Mouse (Mus musculus): ENCODE measurements around the gene H2-K1.

H2-K1 gene

DNA sequence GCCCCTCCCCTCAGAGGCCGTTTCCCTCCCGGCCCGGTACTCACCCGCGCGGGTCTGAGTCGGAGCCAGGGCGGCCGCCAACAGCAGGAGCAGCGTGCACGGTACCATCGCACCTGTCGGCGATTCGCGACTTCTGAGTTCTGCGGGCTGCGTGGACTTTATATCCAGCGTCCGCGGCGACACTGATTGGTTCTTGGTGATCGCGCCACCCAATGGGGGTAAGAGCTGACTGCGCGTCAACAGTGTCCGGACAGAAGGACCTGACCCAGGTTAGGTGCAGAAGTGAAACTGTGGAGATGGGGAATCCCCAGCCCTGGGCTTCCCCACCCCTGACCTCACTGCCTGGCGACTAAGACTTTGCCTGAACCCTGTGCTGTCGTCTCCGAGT lies at the start of gene H2-K1:
Gene H2-K1 (minus strand): TSS at position 198 of the 388 bp plus-strand sequence.
- in situ Hi-C loops (cut with MboI, MseI) = no loop called here

DNA sequence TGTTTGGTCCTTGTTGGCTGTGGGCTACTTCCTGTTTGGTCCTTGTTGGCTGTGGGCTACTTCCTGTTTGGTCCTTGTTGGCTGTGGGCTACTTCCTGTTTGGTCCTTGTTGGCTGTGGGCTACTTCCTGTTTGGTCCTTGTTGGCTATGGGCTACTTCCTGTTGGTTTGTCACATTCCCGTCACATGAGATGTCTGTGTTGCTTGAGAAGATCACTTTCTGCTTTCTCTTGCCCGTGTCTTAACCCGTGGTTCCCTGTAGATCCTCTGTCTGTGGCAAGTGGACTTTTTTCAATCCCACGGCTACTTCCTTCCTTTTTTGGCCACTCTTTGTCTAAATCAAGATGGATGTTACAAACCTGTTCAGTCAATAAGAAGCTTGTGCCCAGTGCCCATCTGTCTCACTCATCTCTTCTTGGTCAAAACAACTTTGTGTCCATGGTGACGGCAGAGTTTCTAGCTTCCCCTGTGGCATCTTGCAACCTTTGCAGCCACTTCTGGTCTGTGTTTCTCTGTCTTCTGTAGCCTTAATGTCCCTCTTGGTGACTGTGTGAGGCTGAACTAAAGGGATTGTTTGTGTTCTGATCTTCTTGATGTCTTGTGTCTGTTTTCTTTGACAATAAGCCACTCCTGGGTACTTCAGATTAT lies 47.4 kb upstream of the H2-K1 start:
- in situ Hi-C loops (cut with MboI, MseI) = loop anchor here (25.0 kb wide), 1 partner anchor 790 kb away; the partner anchor contains the start of genes Dxo and Stk19

DNA sequence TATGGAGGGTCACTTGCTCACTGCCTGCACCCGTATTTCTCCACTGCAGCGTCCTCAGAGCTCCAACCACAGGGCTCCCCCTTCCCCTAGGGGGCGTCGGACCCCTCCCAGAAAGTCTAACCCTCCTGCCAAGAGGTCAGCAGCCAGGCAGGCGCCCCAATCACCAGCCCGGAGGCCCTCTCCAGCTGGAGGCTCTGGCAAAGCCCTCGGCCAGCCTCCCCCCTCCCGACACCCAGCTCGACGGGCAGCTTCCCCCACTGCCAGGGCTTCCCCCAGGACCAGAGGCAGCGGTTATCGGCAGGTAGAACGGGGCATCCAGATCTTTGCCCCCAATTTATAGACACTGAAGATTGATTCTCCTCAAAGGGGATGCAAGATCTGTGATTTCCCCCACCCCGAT lies 45.8 kb upstream of the H2-K1 start:
- in situ Hi-C loops (cut with MboI, MseI) = loop anchor here (25.0 kb wide), 1 partner anchor 791 kb away; the partner anchor contains the start of genes Dxo and Stk19

DNA sequence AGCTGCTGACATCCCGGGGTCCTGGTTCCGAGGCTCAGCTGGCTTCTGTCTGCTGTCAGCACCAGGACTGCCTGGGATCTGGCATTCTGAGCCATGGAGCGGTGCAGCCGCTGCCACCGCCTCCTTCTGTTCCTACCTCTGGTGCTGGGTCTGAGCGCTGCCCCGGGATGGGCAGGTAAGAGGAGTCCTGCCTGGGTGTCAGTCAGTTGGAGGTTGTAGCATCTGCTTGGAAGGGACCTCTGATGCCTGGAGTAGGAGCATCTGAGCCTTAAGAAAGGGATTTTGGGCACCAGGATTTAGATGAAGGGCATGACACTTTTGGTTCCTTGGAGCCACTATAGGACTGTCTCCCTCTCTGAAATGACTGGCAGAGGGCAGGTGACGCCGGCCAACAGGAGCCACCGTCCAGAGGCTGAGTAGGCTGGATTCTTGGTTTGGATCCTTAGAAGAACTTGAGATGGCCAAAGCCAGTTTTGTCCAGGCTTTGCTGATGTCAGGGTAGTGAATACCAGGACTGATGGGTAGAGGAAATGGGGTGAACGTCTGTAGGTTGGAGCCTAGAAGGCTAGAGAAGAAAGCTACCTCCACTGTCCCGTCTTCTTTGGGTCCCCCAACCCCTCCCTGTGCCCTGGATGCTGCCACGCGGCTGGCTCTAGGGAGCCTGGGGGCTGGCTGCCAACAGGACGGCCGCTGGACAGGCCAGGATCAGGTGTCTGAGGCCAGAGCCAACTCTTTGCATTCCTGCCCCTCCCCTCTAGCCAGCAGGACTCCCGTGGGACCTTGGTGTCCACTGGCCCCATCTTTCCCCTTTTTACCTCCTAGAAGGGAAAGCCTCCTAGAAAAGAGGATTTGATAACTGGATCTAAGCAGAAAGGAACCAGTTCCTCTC lies 39.7 kb upstream of the H2-K1 start:
- in situ Hi-C loops (cut with MboI, MseI) = loop anchor here (10.0 to 25.0 kb wide), 2 partner anchors 605 to 797 kb away; partner anchors contain the start of genes Atf6b, Dxo, Fkbpl and Stk19

DNA sequence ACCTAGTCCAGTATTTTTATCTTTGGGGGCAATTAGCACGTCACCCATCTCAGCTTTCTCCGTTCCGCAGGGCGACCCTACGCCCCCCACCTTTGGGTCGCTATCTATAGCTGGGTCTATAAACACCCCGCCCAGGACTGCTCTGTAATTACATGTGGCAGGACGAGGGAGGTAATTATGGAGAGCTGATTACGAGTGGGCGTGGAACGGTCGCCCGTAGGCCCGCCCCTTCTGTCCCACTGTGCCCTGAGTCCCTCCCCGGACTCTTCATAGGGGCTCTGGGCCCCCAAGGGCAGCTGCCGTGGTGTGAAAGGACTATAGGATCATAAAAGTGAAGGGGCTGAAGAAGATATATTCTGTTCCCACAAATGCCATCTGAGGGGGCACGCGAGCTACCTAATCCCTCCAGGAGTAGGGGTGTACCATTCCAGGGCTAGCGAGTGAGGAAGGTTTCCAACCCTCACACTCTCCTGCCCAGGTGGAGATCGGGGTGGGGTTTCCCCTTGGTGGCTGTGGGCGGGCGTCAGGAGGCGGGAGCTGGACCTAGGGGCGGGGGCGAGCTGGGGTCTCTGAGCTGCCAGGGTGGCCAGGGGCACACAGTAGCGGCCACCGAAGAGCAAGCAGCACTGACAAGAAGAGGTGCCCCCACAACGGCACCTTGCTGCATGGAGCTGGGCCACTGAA lies 38.9 kb upstream of the H2-K1 start, which contains the start of gene Col11a2:
Gene Col11a2 (plus strand): TSS at position 560 of the 684 bp plus-strand sequence.
- in situ Hi-C loops (cut with MboI, MseI) = loop anchor here (10.0 to 25.0 kb wide), 2 partner anchors 606 to 798 kb away; partner anchors contain the start of genes Atf6b, Dxo, Fkbpl and Stk19

DNA sequence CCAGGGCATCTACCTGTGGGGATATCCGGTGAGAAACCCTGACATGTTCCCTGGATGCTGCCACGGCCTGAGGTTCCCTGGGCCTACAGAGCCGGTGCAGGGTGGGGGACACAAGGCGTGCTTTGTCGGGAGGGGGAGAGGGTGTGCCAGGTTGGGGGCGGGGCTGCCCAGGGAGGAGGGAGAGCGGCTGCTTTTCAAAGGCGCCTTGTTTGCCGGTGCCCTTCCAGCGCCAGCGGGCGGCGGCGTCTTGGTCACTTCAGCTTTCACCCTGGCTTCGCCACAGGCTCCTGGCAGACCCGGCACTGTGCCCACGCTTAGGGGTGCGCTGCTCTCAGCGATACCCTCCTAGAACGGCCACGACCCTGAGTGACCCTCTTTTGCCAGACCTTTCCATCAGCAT lies 38.3 kb upstream of the H2-K1 start:
- in situ Hi-C loops (cut with MboI, MseI) = loop anchor here (10.0 to 25.0 kb wide), 2 partner anchors 606 to 799 kb away; partner anchors contain the start of genes Atf6b, Dxo, Fkbpl and Stk19

DNA sequence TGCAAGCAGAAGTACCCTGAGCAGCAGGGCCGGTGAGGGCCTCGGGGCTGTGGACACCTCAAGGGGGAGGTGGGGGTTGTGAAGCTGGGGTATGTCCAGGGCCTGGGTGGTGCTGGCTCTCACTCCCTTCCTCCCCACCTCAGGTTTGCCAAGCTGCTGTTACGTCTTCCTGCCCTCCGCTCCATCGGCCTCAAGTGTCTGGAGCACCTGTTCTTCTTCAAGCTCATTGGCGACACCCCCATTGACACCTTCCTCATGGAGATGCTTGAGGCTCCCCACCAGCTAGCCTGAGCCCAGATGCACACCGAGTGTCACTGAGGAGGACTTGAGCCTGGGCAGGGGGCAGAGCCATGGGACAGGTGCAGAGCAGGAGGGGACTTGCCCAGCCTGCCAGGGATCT lies 37.1 kb upstream of the H2-K1 start:
- in situ Hi-C loops (cut with MboI, MseI) = loop anchor here (10.0 to 25.0 kb wide), 2 partner anchors 608 to 800 kb away; partner anchors contain the start of genes Atf6b, Dxo, Fkbpl and Stk19

DNA sequence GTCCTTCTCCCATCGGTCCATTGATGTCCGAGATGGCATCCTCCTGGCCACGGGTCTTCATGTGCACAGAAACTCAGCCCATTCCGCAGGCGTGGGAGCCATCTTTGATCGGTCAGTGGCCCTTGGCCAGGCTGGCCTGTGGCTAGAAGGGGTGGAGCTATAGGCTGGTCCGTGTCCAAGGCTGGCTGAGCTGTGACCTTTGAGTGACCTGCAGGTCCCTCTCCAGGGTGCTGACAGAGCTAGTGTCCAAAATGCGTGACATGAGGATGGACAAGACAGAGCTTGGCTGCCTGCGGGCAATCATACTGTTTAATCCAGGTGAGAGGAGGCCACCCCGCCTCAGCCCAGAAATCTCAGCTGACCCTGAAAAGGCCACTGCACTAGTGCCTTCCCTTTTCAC lies 36.5 kb upstream of the H2-K1 start:
- in situ Hi-C loops (cut with MboI, MseI) = loop anchor here (10.0 to 25.0 kb wide), 2 partner anchors 608 to 801 kb away; partner anchors contain the start of genes Atf6b, Dxo, Fkbpl and Stk19

DNA sequence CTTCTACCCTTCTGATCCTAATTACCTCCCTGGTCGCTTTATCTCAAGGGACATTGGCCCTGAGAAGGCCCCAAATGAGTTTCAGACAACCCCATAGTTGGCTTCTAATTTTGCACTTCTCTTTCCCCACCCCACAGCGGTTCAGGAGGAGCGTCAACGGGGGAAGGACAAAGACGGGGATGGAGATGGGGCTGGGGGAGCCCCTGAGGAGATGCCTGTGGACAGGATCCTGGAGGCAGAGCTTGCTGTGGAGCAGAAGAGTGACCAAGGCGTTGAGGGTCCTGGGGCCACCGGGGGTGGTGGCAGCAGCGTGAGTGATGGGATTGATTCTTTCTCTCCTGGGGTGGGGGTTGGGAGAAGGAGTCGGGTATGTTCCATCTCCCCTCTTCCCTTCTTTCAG lies 35.4 kb upstream of the H2-K1 start:
- in situ Hi-C loops (cut with MboI, MseI) = loop anchor here (10.0 to 25.0 kb wide), 2 partner anchors 609 to 802 kb away; partner anchors contain the start of genes Atf6b, Dxo, Fkbpl and Stk19

DNA sequence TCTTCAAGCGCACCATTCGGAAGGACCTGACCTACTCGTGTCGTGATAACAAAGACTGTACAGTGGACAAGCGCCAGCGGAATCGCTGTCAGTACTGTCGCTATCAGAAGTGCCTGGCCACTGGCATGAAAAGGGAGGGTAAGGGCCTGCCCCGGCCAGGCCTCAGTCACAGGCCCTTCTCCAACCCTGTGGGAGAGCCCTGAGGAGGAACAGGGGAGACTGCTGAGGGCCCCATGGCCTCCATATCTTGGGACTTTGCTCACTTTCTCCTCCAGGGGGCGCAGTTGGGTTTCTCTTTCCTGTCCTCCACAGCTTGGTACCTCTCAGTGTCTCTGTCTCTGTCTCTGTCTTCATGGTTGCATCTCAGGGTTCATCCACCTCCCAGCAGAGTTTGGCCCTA lies 33.9 kb upstream of the H2-K1 start:
- in situ Hi-C loops (cut with MboI, MseI) = loop anchor here (10.0 to 25.0 kb wide), 2 partner anchors 611 to 803 kb away; partner anchors contain the start of genes Atf6b, Dxo, Fkbpl and Stk19

DNA sequence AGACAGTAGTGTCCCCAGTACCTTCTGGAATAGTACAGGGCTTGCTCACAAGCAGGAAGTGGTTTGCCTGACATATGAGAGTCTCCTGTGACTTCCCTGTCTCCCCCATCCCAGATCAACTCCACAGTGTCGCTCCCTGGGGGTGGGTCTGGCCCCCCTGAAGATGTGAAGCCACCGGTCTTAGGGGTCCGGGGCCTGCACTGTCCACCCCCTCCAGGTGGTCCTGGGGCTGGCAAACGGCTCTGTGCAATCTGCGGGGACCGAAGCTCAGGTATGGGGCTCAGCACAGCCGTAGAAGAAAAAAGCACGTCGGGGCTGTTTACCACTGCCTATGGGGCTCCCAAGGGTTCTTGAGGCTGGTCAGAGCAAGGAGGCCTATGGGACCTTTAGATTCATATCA lies 33.3 kb upstream of the H2-K1 start:
- in situ Hi-C loops (cut with MboI, MseI) = loop anchor here (10.0 to 25.0 kb wide), 2 partner anchors 611 to 804 kb away; partner anchors contain the start of genes Atf6b, Dxo, Fkbpl and Stk19

DNA sequence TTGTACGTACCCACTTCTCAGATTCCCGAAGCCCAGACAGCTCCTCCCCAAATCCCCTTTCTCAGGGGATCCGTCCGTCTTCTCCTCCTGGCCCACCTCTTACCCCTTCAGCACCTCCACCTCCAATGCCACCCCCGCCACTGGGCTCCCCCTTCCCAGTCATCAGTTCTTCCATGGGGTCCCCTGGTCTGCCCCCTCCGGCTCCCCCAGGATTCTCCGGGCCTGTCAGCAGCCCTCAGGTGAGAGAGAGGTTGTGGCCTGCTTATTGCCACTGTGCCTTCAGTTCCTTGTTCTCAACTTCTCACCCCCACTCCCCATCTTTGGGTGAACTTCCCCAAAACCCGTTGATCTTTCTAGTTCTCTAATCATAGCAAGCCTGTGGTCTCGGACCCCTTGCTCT lies 32.7 kb upstream of the H2-K1 start:
- in situ Hi-C loops (cut with MboI, MseI) = loop anchor here (10.0 to 25.0 kb wide), 2 partner anchors 612 to 804 kb away; partner anchors contain the start of genes Atf6b, Dxo, Fkbpl and Stk19

DNA sequence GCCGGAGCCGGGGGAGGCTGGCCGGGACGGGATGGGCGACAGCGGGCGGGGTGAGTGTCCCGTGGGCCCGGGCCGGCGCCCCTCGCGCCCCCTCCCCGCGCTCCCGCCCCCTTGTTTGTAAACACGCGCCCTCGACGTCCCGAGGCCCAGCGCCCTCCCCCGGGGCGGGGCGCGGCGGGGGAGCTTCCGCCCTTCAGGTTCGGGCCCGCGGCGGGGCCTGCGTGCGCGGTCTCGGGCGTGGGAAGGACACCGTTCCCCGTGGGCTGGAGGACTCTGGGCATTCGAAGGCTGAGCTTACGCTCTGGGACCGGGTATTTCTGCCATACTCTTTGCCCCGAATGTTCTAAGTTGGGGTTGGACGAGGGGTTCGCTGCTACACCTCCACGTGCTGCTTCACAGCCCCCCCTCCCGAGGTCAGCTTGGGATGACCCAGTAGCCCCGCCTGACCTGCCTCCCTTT lies 32.1 kb upstream of the H2-K1 start:
- in situ Hi-C loops (cut with MboI, MseI) = loop anchor here (10.0 to 25.0 kb wide), 2 partner anchors 613 to 805 kb away; partner anchors contain the start of genes Atf6b, Dxo, Fkbpl and Stk19

DNA sequence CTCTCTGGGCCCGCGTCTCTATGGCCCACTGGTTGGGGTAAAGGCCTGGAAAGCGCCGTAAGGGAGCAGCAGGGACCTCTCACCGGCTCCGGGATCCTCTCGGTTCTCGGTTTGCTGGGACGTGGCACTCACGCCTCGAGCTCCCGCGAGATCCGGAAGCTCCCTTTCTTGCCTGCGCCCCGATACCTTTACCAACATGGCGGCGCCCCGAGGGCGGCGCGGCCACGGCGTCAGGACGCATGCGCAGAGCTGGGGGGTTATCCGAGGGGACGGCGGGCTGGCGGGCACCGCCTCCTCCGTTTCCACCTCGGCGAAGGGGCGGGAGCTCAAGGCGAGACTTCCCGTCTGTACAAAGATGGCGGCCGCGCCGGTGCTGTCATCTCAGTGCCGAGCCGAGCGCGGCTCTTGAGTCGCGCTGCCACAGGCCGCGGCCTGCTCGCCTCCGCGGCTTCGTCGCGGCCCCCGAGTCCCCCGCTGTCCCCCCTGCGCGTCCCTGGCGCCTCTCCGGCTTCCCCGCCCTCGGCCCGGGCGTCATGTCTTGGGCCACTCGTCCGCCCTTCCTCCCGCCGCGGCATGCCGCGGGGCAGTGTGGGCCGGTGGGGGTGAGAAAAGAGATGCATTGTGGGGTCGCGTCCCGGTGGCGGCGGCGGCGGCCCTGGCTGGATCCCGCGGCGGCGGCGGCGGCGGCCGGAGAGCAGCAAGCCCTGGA lies 31.5 kb upstream of the H2-K1 start, which contains the start of the genes Slc39a7 and Rxrb:
Gene Slc39a7 (minus strand): TSS at position 218 of the 709 bp plus-strand sequence.
Gene Rxrb (plus strand): TSS at position 348 of the 709 bp plus-strand sequence.
- in situ Hi-C loops (cut with MboI, MseI) = loop anchor here (10.0 to 25.0 kb wide), 2 partner anchors 613 to 806 kb away; partner anchors contain the start of genes Atf6b, Dxo, Fkbpl and Stk19

DNA sequence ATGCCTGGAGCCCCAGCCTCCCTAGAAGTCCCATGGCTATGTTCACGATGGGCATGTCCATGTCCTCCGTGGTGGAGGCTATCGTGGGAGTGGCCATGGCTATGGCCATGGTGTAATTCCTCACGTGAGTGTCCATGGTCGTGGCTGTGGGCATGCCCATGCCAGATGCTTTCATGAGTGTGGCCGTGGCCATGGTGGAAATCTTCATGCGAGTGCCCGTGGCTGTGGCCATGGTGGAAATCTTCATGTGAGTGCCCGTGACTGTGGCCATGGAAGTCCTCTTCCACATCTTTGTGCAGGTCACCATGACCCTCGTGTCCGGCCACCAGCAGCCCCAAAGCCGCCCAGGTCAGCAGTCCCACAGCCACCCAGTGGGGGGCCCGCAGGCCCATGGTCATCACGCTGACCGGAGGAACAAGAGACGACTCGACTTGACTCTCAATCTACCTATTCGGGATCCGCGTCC lies 30.7 kb upstream of the H2-K1 start:
- in situ Hi-C loops (cut with MboI, MseI) = loop anchor here (10.0 to 25.0 kb wide), 2 partner anchors 614 to 806 kb away; partner anchors contain the start of genes Atf6b, Dxo, Fkbpl and Stk19

DNA sequence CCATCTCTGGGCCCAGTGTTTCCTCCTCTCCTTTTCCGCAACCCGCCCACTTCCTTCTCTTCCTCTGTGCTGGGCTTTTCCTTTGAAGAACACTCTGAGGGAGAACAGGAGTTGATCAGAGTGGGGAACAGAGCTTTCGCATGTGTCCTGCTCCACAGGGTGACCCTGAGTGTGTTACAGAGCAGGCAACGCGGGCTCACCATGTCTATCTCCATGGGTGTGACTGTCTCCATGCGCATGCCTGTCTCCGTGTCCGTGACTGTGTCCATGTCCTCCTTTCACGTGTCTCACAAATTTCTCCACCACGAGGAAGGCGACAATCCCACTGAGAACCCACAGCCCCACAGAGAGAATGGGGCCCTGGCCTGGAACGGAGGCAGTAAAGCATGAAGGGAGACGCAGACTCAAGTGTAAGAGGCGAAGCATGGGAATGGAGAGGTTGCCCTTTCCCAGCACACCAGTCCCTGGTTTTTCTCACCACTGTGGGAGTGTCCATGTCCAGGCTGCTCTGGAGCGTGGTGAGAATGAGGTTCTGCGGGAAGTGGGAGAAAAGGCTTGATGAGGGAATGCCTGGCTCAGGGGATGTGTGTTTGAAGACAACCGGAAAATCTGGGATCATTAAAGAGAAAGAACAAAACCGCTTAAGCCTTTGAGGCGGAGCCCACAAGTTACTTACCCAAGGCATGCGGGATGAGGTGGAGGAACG lies 29.9 kb upstream of the H2-K1 start:
- in situ Hi-C loops (cut with MboI, MseI) = loop anchor here (10.0 to 25.0 kb wide), 2 partner anchors 615 to 807 kb away; partner anchors contain the start of genes Atf6b, Dxo, Fkbpl and Stk19

DNA sequence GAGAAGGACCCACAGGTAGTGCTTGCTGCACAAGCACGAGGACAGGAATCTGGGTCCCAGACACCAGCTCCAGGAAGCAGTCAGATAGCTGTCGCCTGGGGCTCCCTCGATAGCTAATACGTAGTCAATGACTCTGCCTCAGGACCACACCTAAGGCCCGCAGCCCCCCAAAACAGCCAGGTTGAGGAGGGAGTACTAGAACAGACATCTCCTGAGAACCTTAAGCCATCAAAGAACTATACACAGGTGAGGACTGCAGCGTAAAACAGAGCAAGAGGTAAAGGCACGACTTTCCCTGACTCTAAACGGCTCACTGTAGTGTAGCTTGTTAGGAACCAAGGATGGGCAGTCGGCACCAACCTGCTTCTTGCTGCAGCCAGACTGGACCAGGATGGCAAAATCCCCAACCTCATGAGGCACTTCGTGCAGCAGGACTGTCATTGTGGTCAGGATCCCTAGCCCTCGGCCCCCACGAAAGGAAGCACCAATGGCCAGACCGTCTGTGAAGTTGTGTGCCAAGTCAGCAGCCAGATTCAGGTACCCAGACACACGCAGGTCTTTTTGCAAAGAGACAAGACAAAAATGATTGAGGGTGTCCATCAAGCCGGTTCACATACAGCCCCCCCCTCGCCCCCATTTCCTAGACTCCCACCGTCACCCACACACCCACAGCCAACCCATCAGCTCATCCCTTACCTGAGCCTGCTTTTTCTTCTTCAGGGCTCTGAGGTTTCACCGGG lies 29.2 kb upstream of the H2-K1 start:
- in situ Hi-C loops (cut with MboI, MseI) = loop anchor here (25.0 kb wide), 1 partner anchor 808 kb away; the partner anchor contains the start of genes Dxo and Stk19
